Mouse (Mus musculus): ENCODE measurements around the gene Gm9945. TPM values are rescaled to one million over a fixed set of nuclear protein-coding genes. Genes with fewer than 3 reads are reported as not detected.

Gm9945 gene
- polyA plus RNA-seq (2012; rRNA removed) = 0.09 TPM in 1 of 2 replicates, not detected in the other

GRCm38 (mm10) chr11:53479783-53480301 lies at the start of gene Gm9945, which contains the start of gene Sowaha:
Gene Gm9945, plus strand, starts transcription at chr11:53480166.
Gene Sowaha, minus strand, starts transcription at chr11:53480274.

GRCm38 (mm10) chr11:53430670-53431346 lies 49.2 kb upstream of the Gm9945 start, which contains the start of the genes Uqcrq and Gdf9:
Gene Uqcrq, minus strand, starts transcription at chr11:53430831.
Gene Gdf9, plus strand, starts transcription at chr11:53431023.

GRCm38 (mm10) chr11:53456474-53457371 lies 23.2 kb upstream of the Gm9945 start, which contains the start of the genes Gm10447 and Shroom1:
Gene Gm10447, minus strand, starts transcription at chr11:53457110.
Gene Shroom1, plus strand, starts transcription at chr11:53457205.

GRCm38 (mm10) chr11:53469968-53470695 lies 9.8 kb upstream of the Gm9945 start, which contains the start of gene Gm9837:
Gene Gm9837, minus strand, starts transcription at chr11:53470479.

GRCm38 (mm10) chr11:53519207-53520121 lies 39.5 kb downstream of the Gm9945 start, which contains the start of gene Sept8:
Gene Sept8, plus strand, starts transcription at chr11:53519257.

Other genes with a start within 250 kb of the Gm9945 start
- 76.7 and 84.6 TPM in 2 replicates for gene Hspa4, start 179.7 kb upstream of the Gm9945 start, polyA plus RNA-seq (2012; rRNA removed)
- 9.8 TPM in 2 replicates for gene Zcchc10, start 155.5 kb upstream of the Gm9945 start, polyA plus RNA-seq (2012; rRNA removed)
- 52.1 and 53.7 TPM in 2 replicates for gene Aff4, start 129.3 kb upstream of the Gm9945 start, polyA plus RNA-seq (2012; rRNA removed)
- not detected in 2 replicates for gene Leap2, start 57.0 kb upstream of the Gm9945 start, polyA plus RNA-seq (2012; rRNA removed)
- 288 and 363 TPM in 2 replicates for gene Uqcrq, start 49.3 kb upstream of the Gm9945 start, polyA plus RNA-seq (2012; rRNA removed)
- gene Gdf9, start 49.1 kb upstream of the Gm9945 start, polyA plus RNA-seq (2012; rRNA removed) = 1.8 and 2.6 TPM in 2 replicates
- 0.08 and 0.11 TPM in 2 replicates for gene Gm10447, start 23.1 kb upstream of the Gm9945 start, polyA plus RNA-seq (2012; rRNA removed)
- 3.4 and 3.7 TPM in 2 replicates for gene Shroom1, start 23.0 kb upstream of the Gm9945 start, polyA plus RNA-seq (2012; rRNA removed)
- not detected in 2 replicates for gene Gm9837, start 9.7 kb upstream of the Gm9945 start, polyA plus RNA-seq (2012; rRNA removed)
- gene Sowaha, start 108 bp downstream of the Gm9945 start, polyA plus RNA-seq (2012; rRNA removed) = 4.9 and 5.9 TPM in 2 replicates
- gene Sept8, start 39.1 kb downstream of the Gm9945 start, polyA plus RNA-seq (2012; rRNA removed) = 45.7 and 48.1 TPM in 2 replicates
- 126 and 129 TPM in 2 replicates for gene Kif3a, start 87.2 kb downstream of the Gm9945 start, polyA plus RNA-seq (2012; rRNA removed)
- 0.19 TPM in 1 of 2 replicates, not detected in the other for gene Il4, start 138.5 kb downstream of the Gm9945 start, polyA plus RNA-seq (2012; rRNA removed)
- not detected in 2 replicates for gene Il13, start 154.5 kb downstream of the Gm9945 start, polyA plus RNA-seq (2012; rRNA removed)
- gene Rad50, start 227.2 kb downstream of the Gm9945 start, polyA plus RNA-seq (2012; rRNA removed) = 4.9 and 5.6 TPM in 2 replicates
- gene Il5, start 240.6 kb downstream of the Gm9945 start, polyA plus RNA-seq (2012; rRNA removed) = 0.07 and 0.17 TPM in 2 replicates